Mouse (Mus musculus): ENCODE measurements around the gene Metrnl.
"Not testable (repeated sequence)": the region's sequence is repeated elsewhere in the genome, so short reads cannot be mapped to it uniquely, and the experiment has no call there.

Gene Metrnl

DNA sequence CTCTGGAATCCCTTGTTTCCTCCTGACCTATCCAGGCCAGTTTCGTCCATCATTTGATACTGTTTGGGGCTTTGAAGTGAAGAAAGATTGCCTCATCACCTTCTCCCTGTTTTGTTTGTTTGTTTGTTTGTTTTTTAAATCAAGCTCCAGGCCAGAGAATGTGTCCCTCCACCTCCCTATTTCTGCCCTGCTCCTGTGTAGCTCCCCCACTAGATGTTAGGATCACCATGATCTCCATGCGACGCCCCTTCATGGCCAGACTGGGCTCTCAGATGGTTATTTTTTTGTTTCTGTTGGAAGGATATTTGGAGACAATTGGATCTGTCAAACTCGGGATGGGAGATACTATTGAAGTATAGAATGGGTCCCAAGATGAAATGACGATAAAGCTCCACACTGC, at the start of gene Metrnl:
TSS of gene Metrnl (plus strand) at position 301 of the 400 bp plus-strand sequence.
- no peak for DNase-seq (ENCODE audit: low spot score)

DNA sequence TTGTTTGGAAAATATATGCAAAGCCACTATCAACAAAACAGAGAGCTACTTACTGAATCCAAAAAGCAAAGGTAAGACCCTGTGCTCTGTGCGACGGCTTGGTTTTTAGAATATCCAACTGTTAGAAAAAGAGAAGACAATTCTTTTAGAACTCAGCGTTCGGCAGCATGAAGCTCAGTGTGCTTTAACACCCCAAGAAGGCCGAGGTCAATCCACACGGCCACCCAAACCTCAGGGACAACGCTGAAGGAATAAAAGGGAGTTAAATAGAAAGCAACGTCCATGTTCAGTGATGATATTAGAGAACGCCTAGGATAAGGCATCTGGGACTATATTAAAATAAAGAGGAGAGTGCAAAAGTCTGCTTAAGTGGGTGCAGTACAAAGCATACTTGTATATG, 49.8 kb upstream of the Metrnl start:
- DNase-seq (ENCODE audit: low spot score) = no peak

DNA sequence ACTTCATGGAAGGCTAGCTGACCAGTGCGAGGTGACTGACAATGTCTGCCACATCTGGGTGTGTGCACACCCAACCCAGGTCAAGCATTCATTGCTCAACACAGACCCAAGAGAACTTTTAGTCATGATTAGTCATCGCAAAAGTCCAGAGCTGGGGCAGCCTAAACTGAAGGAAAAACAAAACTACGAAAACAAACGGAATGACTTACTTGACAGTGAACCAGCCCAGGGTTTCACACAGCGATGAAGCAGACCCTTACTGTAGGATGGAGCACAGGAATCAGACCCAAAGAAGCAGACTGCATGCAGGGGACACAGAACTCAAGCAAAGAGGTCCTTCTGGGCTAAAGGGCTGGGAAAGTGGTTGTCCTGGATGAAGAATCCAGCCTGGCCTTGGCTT, 49.4 kb upstream of the Metrnl start:
- DNase-seq (ENCODE audit: low spot score) = peak; percentile 81

DNA sequence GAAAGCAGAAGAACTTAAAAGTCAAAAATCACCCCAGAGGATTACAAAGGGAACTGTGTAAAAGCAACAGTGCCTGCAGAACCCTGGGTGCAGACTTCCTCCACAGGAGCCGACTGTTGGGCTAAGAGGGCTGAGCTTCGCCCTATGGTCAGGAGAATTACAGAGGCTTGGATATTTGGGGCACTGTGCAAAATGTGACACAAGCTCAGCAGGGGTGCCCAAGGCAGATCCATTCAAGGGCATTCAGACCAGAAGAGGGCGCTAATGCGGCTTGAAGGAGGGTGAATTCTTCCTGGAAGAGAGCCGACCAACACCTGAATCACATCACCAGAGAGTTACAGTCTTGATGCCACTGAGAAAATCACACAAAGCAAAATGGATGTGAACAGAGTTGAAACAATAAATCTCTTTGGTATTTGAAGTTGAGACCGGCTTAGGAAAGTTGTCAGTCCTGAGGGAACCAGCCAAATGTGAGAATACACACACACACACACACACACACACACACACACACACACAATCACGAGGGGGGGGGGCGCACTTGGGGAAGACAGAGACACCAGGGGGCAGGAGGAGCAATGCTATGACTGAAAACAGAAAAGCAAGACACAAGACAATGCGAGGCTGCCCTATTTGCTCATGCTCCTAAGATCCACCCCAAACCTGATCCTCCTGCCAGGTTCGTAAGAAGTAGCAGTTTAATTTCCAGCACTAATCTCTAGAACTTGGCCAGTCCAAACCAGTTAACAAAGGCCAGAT, 48.6 kb upstream of the Metrnl start:
- peak; percentile 84 for DNase-seq (ENCODE audit: low spot score)

DNA sequence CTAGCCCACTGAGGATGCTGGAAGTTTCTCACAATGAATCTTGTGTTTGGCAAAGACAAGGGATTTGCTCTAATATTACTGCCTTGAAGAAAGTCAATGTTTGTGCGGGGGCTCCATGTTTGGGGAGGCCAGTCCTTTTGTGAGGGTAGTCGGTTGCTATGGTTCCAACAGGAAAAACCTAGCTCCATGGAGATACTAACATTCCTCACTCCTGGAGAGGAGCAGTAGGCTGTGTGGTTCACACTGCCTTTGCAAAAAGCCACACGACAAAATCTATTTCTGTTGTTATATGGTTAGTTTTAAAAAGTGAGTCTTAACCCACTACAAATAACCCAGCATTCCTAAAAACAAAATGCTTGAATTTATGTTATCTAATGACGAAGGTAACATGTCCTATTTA, 47.7 kb upstream of the Metrnl start:
- DNase-seq (ENCODE audit: low spot score) = no peak

DNA sequence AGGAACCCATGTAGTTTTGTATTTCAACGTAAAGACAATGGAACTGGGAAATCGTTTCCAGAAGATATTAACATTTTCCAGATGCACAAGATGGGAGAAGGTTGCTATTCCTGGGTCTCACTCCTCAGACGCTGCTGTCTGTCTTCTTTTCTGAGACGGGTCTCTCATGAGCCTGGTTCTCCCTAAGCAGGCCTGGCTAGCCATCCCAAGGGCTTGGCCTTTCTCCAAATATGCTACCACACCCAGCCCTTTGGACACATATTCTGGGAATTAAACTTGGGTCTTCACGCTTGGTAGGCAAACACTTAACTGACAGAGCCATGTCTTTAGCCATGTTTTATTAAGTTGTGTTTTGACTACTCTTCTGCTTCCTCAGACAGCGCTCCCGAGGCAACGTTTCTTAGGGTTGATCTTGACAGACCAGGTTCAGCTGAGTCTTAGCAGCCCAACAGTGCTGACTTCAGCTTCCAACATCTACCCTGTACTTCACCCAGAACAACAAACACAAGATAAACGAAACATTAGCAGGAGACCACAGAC, 46.9 kb upstream of the Metrnl start:
- DNase-seq (ENCODE audit: low spot score) = peak; percentile 43

DNA sequence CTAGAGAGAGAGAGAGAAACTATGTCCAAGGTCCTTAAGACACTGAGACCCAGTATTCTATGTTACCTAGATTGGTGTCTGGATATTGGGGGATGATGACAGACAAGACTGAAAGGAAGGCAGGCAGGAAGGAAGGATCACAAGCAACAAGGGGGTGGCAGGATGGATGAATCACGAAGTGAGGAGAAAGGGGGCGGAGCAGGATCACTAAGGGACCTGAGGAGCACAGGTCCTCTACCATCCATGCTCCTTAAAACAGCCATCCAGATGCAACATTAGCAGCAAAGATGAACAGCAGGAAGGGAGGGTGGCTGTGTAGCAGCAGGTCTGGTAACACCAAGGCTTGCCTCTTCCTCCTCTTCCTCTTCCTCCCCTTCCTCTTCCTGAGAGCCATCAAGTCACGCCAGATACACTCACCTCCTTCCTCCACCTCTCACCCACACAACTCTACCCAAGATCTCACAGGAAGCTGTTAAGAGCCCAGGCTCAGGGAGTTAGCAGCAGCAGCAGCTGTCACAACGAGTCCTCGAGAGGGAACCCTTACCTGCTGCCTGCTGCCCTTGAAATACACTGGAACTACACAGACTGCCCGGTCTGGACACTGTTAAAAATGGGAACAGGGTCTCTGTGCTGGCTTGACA, 46.1 kb upstream of the Metrnl start:
- no peak for DNase-seq (ENCODE audit: low spot score)

DNA sequence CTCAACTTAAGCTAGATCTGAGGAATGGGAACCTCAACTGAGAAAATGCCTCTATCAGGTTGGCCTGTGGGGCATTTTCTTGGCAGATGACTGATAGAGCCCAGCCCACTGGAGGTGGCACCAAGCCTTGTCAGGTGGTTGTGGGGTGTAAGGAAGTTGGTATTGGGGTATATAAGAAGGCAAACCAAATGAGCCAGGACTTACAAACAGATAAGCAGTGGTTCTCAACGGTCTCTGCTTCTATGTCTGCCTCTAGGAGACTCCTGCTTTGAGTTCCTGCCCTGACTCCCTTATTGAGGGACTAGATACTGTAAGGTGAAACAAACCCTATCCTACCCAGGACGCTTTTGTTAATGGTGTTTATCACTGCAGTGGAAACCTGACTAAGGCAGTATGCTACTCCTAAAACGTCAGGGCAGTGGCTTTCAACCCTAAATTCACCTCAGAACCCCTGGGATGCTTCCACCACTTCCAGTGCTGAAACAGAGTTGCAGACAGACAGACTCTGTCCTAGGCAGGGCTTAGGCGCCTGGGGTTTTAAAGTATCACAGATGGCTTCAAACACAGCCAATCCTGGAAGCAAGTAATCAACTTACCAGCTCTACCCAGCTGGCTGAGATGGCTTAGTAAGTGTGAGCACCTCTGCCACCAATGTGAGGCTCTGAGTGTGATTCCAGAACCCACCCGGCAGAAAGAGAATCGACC, 45.4 kb upstream of the Metrnl start:
- DNase-seq (ENCODE audit: low spot score) = no peak

DNA sequence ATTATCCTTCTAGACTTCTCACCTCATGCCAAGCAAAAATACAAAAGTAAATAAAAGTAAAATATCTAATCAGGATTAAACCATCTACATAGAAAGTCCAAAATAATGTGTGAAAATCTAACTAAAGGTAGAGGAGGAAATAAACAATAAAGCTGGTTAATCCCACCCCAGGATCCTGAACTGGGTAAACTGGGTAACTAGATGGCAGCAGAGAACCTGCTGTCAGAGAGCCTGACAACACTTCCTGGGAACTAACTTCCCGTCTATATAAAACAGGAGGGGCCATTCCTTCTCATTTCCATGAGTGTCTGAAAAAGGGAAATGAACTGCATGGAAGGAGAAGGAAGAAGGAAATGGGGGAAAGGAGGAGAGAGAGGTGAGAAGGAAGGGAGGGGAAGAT, 43.2 kb upstream of the Metrnl start:
- DNase-seq (ENCODE audit: low spot score) = no peak

DNA sequence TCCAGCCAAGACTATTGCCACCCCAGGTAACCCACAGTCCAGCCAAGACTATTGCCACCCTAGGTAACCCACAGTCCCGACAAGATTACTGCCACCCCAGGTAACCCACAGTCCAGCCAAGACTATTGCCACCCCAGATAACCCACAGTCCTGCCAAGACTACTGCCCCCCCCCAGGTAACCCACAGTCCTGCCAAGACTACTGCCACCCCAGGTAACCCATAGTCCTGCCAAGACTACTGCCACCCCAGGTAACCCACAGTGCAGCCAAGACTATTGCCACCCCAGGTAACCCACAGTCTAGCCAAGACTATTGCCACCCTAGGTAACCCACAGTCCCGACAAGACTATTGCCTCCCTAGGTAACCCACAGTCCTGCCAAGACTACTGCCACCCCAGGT, 40.7 kb upstream of the Metrnl start:
- DNase-seq (ENCODE audit: low spot score) = not testable (repeated sequence)

DNA sequence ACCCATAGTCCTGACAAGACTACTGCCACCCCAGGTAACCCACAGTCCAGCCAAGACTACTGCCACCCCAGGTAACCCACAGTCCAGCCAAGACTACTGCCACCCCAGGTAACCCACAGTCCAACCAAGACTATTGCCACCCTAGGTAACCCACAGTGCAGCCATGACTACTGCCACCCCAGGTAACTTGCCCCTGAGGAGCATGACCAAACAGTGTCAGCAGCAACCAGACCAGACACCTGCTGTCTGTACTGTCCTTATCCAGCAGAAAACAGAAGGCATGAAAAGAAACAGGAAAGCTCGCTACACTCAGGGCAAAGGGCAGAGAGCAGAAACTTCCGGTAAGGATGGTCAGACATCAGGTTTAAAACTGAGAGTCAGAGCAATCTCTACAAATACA, 40.2 kb upstream of the Metrnl start:
- DNase-seq (ENCODE audit: low spot score) = no peak

DNA sequence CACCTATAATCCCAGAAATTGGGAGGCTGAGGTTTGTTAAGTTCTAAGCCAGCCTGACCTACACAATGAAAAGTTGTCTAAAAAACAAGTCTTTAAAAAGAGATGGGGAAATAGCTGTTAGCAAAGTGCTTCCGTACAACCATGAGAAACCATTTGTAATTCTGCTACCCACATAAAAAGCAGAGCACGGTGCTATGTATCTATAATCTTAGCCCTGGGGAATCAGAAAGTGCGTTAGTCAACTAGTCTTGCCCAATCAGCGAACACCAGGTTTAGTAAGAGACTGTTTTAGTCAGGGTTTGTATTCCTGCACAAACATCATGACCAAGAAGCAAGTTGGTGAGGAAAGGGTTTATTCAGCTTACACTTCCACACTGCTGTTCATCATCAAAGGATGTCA, 33.8 kb upstream of the Metrnl start:
- DNase-seq (ENCODE audit: low spot score) = no peak

DNA sequence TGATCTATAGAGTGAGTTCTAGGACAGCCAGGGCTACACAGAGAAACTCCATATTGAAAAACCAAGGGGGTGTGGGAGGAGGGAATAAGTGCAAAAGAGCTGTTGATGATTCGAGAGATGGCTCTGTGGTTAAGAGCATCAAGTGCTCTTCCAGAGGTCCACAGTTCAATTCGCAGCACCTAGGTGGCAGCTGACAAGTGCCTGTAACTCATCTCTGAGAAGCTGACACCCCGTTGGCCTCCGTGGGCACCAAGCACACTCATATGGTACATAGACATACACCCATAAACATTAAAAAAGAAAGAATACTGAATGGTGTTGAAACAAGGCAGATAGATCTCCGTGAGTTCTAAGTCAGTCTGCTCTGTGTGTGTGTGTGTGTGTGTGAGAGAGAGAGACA, 32.6 kb upstream of the Metrnl start:
- DNase-seq (ENCODE audit: low spot score) = no peak

DNA sequence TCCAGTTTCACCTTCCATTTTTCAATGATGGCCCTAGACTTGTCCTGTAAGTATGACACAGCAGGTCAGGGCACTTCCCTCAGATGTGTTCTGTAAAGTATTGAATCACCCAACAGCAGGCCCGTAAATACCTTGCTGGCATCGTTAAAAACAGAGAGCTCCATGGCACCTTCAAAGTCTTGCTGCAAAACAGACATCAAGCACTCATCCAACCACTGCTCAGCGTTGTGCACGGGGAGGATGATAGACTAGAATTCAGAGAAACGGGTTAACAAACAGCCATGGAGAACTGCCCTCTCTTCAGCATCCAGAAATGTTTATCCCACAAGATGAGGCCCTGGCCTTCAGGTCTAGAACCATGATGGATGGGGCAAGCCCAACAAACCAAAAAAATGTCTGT, 30.4 kb upstream of the Metrnl start:
- DNase-seq (ENCODE audit: low spot score) = no peak

DNA sequence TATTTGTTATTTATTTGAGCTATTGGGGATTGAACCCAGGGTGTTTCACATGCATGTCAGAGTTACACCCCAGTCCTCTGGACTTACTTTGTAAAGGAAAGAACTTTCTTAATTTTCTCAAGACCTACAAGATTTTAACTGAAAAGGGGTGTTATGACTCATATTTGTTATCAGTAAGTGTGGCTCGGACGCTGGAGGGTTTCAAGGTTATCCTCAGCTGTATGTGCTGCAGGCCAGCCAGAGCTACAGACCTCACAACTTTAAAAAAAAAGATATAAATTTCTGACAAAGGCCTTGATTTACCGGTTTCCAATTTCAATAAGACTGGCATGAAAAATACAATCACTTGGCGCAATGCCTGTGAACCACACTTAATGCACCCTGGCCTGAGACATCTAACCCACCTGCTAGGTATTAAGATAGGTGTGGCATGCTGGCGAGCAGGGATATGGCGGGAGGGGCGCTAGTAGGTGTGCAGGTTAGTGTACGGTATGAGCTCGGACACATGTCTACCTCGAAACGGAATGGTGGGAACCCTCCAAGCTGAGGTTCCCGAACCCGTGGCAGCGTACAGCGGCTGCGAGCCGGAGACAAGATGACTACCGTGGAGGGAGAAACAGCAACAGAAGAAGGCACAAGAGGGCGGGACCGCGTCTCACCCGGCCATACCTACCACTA, 28.9 kb upstream of the Metrnl start:
- DNase-seq (ENCODE audit: low spot score) = no peak

DNA sequence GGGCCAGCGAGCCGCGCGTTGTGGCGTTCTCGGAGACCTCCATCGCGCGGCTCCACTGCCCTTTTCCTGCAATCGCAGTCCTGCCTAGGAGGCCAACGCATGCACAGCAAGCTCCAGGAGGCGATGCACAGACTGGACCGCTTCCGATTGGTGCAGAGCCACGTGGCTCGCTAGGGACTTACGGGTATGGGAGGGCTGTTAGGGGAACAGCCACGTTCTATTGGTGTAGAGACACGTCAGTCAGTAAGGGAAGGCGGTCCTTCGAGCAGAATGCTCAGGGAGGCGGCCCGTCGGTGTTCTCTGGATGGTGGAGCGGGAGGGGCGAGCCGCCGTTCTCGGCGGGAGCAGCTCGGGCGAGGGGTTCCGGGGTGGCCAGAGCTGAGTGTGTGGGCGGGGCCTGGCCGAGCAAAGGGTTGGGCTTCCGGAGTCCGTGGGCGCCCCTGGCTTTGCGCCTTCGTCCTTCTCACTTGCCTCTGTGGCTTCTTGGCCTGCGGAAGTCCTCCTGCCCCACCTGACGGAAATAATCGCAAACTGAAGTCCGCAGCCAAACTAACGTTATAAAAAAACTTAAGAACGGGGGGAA, 28.3 kb upstream of the Metrnl start, which contains the start of gene B3gntl1:
TSS of gene B3gntl1 (minus strand) at position 164 of the 583 bp plus-strand sequence.
- peak; percentile 99 for DNase-seq (ENCODE audit: low spot score)

DNA sequence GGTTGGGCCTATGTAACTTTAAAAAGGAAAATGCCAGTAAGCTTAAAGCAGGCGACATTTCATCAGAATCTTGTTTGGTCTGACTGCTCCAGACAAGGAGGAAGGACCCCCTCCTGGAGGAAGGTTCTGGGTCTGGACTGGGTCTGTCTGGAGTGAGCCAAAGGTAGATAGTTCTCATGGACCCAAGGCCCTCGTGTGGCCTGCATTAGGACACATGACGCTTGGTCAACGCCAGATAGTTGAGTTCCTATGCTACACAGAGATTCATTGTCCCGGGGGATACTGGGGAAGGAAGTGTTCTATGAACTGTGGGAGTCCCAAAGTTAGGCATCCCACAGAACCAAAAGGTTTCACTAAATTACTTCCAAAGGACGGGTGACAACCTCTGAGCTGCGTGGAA, 27.7 kb upstream of the Metrnl start:
- no peak for DNase-seq (ENCODE audit: low spot score)

DNA sequence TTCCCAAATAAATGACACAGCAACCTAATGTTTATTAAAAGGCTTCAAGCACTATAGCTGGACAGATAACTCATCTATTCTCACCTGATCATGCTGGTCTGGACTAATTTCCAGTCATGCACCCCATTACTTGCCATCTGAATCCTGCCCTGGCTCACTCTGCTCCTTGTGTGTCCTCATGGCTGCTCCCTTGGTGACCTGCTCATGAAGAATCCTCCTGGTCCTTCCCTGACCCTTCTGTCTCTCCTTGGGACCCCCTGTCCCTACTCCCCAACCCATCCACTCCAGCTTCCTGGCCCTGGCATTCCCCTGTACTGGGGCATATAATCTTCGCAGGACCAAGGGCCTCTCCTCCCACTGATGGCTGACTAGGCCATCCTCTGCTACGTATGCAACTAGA, 24.5 kb upstream of the Metrnl start:
- DNase-seq (ENCODE audit: low spot score) = no peak

DNA sequence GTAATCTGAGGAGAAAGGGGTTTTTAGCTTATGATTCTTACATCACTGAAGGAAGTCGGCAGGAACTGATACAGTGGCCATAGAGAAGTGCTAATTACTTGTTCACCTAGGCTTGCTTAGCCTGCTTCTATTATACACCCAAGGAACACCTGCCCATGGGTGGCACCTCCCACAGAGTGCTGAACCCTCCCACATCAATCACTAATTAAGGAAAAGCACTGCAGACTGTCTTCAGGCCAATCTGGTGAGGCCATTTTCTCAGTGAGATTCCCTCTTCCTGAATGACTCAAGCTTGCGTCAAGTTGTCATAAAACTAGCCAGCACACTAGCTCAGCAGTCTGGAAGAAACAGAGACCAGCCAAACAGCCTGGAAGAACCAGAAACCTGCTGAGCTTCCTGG, 21.8 kb upstream of the Metrnl start:
- no peak for DNase-seq (ENCODE audit: low spot score)

DNA sequence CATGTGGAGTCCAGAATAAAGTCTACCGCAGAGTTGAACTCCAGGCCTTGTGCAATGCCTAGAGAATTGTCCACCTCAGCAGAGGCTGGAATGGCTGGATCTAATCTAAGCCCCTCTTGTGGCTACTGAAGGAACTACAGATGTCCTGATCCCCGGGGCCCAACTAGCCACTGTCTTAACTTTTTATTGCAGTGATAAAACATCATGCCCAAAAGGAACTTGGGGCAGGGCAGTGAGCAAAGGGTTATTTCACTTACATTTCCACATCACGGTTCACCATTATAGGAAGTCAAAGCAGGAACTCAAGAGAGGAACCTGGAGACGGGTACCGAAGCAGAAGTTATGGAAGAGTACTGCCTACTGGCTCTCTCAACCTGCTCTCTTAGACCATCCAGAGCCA, 20.6 kb upstream of the Metrnl start:
- DNase-seq (ENCODE audit: low spot score) = peak; percentile 43

DNA sequence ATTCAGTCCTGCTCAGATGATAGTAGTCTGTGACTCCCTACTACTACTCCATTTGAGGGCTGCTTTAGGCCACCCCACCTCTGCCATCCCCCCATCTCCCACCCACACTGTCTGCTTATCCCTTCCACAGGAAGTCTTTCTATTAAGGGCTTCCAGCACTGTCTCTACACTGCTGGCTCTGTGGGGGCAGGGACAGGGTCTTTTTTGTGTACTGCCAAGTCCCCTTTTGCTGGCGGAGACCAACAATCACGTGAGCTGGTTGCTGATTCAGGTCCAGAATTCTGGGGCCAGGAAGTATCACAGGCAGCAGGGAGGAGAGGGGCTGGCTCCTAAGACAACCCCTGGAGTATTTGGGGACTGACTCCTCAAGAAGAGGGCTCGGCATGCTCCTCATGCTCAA, 18.1 kb upstream of the Metrnl start:
- DNase-seq (ENCODE audit: low spot score) = no peak

DNA sequence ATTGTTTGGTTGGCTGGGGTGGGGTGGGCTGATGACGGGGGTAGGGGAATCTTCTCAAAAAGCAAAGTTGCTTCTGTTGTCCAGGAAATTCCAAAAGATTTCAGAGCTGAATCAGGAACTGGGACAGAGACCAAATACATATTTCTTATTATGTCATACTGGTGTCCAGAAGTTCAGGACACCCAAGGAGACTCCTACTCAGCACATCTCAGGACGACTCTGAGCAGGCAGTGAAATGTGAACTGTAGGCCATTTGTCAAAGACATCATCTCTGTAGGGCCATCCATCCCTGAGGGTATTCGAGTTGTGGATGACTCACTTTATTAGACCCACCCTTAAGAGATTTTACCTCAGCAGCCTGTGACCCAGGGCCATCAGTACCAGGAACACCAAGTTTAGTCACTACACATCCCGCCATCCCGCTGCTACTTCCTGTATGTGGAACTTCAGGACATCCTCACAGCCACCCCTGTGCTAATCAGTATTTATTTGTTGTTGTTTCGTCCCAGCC, 15.8 kb upstream of the Metrnl start:
- peak; percentile 50 for DNase-seq (ENCODE audit: low spot score)
